Mouse (Mus musculus) gastrocnemius, adult 2 months (tissue): ENCODE measurements around the gene Lactbl1. TPM values are rescaled to one million over a fixed set of nuclear protein-coding genes. Genes with fewer than 3 reads are reported as not detected.

Experiments
- DNase-seq: peaks from one replicate; pipeline ENCODE4 v3.0.0; 2022
- H3K27ac ChIP-seq: fragments of 200-600 bp; 2 replicates; pipeline ENCODE4 v1.8.1; 2022; ENCODE audit warnings: mild to moderate bottlenecking
- H3K4me3 ChIP-seq: fragments of 200-600 bp; 2 replicates; pipeline ENCODE4 v1.8.1; 2022; ENCODE audit warnings: mild to moderate bottlenecking, moderate library complexity
- CTCF ChIP-seq: fragments of 200-600 bp; IDR thresholded peaks from 2 replicates; pipeline ENCODE4 v1.8.1; 2022; ENCODE audit warnings: antibody characterized with exemption, mild to moderate bottlenecking, moderate library complexity
- intact Hi-C: fragments of 180-260 bp; cut with DNase I; formaldehyde crosslinking; loops from one replicate; pipeline ENCODE4 v1.15.1; 2025
- microRNA-seq: library from miRNA; unstranded; fragments of <30 nt; microRNA quantifications from one replicate; pipeline ENCODE4 v1.2.0, GENCODE M21; 2021
- total RNA-seq, 2 experiments: library from RNA; stranded (reverse); gene quantifications; 2 replicates each; pipeline ENCODE4 v1.2.3; 2021

Lactbl1 gene
- total RNA-seq, 2 experiments from 2014 or later, result not detected

- intact Hi-C loops, result no loop called here
- no peak overlapping the region for H3K27ac ChIP-seq
- H3K4me3 ChIP-seq, result no peak overlapping the region
- TF ChIP-seq CTCF, result no peak
- DNase-seq, result no peak
Measured at GRCm38 (mm10) chr4:136672335-136673090, 50.1 kb downstream of the Lactbl1 start.

DNA sequence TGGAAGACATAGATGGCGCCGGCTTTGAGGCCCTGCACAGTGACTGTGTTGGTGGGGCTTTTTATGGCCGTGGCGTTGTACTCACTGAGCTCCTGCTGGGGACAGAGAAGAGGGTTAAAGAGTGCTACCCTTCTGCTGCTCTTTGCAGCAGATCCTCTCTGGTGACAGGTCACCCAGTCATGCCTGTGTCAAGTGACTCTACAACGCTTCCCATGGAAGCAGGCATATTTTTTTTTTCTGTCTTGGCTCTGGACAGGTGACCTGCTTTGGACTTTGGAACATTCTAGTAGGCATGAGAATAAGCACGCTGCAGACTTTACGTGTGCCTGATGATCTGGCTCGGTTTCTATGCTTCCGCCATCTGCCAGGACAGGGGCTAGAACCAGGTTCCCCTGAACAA, 53.0 kb downstream of the Lactbl1 start:
- DNase-seq, result no peak
- Histone ChIP-seq H3K4me3 (no peak overlapping the region), H3K27ac (no peak overlapping the region)
- no peak for TF ChIP-seq CTCF
- intact Hi-C loops, result no loop called here

DNA sequence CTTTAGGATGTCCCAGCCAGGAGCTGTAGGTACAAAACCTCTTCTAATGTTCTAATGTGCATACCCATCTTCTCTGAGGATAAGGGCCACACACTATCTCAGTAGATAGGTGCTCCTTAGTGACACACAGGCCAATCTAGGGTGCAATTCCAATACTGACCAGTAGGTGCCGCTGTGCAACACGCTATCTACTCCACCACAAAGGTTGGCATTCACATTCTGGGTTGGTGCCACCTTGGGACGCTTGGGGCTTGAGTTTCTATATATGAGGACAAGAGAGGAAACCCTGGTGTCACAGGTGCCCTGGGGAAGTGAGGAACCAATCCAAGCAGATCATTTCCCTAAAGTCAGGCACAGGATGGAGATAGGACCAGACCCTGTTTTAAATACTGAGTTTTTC, 56.1 kb downstream of the Lactbl1 start:
- H3K4me3 ChIP-seq, result no peak overlapping the region
- intact Hi-C loops, result loop anchor here (1.0 kb wide), 1 partner anchor 163 kb away; no protein-coding TSS in a partner anchor
- TF ChIP-seq CTCF, result no peak; the same call in 1 of the 2 replicates
- H3K27ac ChIP-seq, result no peak overlapping the region
- peak; percentile 82 for DNase-seq

- DNase-seq, result no peak
- H3K27ac ChIP-seq, result no peak overlapping the region
- intact Hi-C loops, result no loop called here
- no peak for TF ChIP-seq CTCF
- H3K4me3 ChIP-seq, result no peak overlapping the region
Measured at GRCm38 (mm10) chr4:136679221-136679620, 56.8 kb downstream of the Lactbl1 start.

DNA sequence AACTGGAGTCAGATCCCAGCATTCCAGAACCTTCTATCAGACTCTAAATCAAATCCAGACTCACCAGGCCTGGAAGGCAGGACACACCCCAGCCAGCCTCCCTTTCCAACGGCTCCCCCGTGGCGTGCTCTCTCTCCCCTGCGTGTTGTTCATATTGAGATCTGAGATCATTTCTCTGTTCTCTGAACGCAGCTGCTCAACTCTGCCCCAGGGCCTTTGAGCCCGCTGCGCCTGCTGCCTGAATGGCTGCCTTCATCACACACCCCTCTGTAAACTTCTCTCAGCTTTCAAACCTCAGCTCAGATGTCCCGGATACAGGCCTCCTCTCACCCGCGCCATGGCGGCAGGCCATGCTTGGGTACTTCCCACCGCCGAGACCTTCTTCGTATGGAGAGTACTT, 58.2 kb downstream of the Lactbl1 start:
- Histone ChIP-seq H3K27ac (no peak overlapping the region), H3K4me3 (no peak overlapping the region)
- TF ChIP-seq CTCF, result no peak
- intact Hi-C loops, result no loop called here
- no peak for DNase-seq

DNA sequence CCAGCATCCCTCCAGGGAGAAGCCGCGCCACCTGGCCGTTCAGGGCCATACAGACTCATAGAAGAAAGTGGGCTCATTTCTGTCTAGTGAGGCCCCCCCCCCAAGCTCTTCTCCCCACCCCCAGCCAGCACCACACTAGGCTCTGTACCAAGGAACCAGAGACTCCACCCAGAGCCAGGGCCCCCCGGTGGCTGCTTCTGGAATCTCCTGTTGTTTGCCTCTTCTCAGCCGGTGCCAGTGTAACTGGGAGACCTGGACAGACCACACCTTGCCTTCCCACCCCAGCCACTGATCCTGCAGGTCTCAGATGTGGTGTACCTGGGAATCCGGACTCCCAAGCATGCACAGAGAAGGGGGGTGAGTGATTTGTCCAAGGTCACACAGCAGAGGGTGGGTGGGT, 62.1 kb downstream of the Lactbl1 start:
- DNase-seq, result no peak
- TF ChIP-seq CTCF, result no peak
- intact Hi-C loops, result no loop called here
- H3K4me3 ChIP-seq, result no peak overlapping the region
- H3K27ac ChIP-seq, result no peak overlapping the region

- peak; percentile 23 for DNase-seq
- no peak for TF ChIP-seq CTCF
Measured at GRCm38 (mm10) chr4:136685431-136685869, 63.0 kb downstream of the Lactbl1 start.

GRCm38 (mm10) chr4:136688113-136688512, 65.7 kb downstream of the Lactbl1 start:
- intact Hi-C loops, result no loop called here
- DNase-seq, result no peak
- H3K27ac ChIP-seq, result no peak overlapping the region
- no peak overlapping the region for H3K4me3 ChIP-seq
- no peak for TF ChIP-seq CTCF

More at GRCm38 (mm10) chr4:136685431-136685869, 63.0 kb downstream of the Lactbl1 start:
- intact Hi-C loops, result no loop called here
- H3K27ac ChIP-seq, result no peak overlapping the region
- no peak overlapping the region for H3K4me3 ChIP-seq

Small RNA genes within 50 kb of the gene (microRNA-seq; reads per million reads assigned to microRNA genes)
- not detected for gene Gm22180

Other genes starting within 250 kb of the Lactbl1 start
- gene Htr1d, start 199.1 kb upstream of the Lactbl1 start, total RNA-seq, result not detected
- under 1 TPM; 0.13 to 0.17 TPM for gene 6030445D17Rik, start 160.4 kb upstream of the Lactbl1 start, total RNA-seq
- gene Luzp1, start 152.9 kb upstream of the Lactbl1 start, total RNA-seq, result 10 to 100 TPM; 10.8 to 16.0 TPM
- gene Kdm1a, start 19.9 kb upstream of the Lactbl1 start, total RNA-seq, result 10 to 100 TPM; 18.2 to 20.0 TPM
- not detected for gene Tex46, start 12.2 kb upstream of the Lactbl1 start, total RNA-seq
- gene Ephb2, start 213.4 kb downstream of the Lactbl1 start, total RNA-seq, result 1 to 10 TPM in 1 of 2 experiments, under 1 TPM in 1; 0.26 to 1.9 TPM